Mouse (Mus musculus) adrenal gland, postnatal 36 days (tissue): ENCODE measurements at regions not wholly inside any gene's neighbourhood (a gene's known extent, or its start where the extent isn't known, plus 50 kb on each side); places are given as distances from the start of the nearest gene placed in this dataset.
"Not testable (repeated sequence)": the region's sequence is repeated elsewhere in the genome, so short reads cannot be mapped to it uniquely, and the experiment has no call there.

Experiments
- DNase-seq, 2 experiments: peaks; one replicate each; pipeline ENCODE4 v3.0.0; 2021; ENCODE audit warnings: mixed read lengths in 1 of 2

DNA sequence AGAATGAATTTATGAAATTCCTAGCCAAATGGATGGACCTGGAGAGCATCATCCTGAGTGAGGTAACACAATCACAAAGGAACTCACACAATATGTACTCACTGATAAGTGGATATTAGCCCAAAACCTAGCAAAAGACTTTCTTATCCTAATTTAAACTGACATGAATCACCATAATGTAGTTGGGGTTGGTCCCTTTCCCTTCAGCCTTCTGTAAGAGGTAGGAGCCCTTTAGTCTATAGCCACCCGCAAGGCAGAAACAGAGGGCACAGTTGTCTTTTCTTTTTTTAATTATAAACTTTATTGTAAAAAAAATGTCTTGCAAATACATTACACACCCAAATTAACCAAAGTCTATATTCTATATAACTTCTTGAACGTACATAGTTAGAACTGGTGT is 81.3 kb downstream of the Ogfrl1 start:
- not testable (repeated sequence) for DNase-seq

GRCm38 (mm10) chr1:23314863-23315262 is 82.7 kb downstream of the Ogfrl1 start:
- DNase-seq, result not testable (repeated sequence)

DNA sequence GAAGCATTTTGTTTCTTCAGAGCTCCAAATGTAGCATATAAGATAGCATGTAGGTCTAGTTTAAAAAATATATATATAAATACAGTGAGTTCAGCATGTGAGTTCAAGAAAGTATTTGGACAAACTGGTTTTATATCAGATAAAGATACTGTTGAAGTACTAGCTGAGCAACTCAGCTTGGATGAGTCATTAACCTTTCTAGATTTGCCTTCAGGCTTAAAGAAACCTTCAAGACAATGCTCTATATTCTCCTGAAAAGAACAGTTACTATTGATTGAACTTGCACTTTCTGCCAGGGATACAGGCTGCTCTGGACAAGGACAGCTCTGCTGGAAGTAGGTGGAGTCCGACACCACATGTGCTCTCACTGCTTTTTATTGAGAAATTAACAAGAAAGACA is 104.9 kb downstream of the Ogfrl1 start:
- no peak for DNase-seq

- DNase-seq, result peak; percentile 62 to 64
Observed at GRCm38 (mm10) chr1:23286741-23287140, 110.8 kb downstream of the Ogfrl1 start.

DNA sequence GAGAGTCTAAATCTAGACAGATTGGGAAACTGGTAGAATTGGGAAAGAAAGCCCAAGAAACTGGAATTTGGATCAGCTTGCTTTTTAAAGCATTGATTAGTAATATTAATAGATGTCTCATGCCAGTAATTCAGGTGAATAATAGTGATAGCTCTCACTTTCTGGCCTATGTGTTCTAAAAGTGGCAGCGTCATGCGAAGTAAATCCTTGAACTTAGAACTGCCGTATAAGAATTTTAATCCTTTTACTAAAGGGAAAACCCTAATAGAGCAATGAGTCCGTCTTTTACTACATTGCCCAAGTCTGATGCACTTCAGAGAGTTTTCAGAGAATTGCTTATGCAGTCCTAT is 114.7 kb downstream of the Ogfrl1 start:
- no peak for DNase-seq

GRCm38 (mm10) chr1:23282215-23282869 is 115.2 kb downstream of the Ogfrl1 start:
- DNase-seq, result no peak

DNA sequence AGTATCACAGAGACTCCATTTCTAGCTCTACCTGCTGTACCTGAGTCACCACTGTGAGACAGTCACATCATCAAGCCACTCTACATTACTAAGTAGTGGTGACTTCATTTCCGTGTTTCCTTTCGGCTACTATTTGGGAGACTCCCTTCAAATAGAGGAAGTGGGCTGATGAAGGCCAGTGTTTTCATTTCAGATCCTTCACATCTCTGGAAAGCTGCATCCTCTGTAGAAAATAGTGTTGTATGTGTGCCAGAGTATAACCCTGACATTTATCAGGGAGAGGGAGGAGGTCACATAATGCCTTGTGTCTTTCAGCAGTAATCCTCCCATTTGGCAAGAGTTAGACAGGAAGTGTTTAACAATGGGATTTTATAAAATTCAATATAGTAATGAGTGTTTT is 117.7 kb downstream of the Ogfrl1 start:
- DNase-seq, result peak in 1 of 2 experiments; percentile 9

- no peak for DNase-seq
Observed at GRCm38 (mm10) chr1:23272077-23272476, 125.5 kb downstream of the Ogfrl1 start.

GRCm38 (mm10) chr1:23270910-23271822 is 126.4 kb downstream of the Ogfrl1 start:
- peak; percentile 15 to 45 for DNase-seq

- no peak for DNase-seq
Observed at GRCm38 (mm10) chr1:23268062-23268461, 129.5 kb downstream of the Ogfrl1 start.

GRCm38 (mm10) chr1:23265556-23266232 is 131.9 kb downstream of the Ogfrl1 start:
- no peak for DNase-seq

- no peak for DNase-seq
Observed at GRCm38 (mm10) chr1:23264251-23264650, 133.3 kb downstream of the Ogfrl1 start.

GRCm38 (mm10) chr1:23263798-23264197 is 133.8 kb downstream of the Ogfrl1 start:
- DNase-seq, result peak in 1 of 2 experiments; percentile 20

DNA sequence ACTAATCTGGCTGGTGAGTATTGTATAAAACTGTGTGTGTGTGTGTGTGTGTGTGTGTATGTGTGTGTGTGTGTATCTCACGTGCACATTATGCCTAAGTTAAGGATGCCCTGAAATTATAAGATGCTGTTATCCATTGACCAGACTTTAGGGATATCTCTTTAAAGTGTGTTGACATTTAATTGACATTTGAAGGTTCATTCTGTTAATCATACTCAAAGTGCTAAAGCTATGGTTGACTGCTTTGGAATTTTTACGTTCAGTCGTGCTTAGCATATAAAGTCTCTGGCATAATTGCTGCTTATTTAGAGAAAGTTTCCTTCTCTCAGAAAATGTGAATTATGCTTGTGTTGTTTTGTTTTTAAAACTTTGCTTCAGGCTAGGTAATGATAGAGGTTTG is 135.9 kb downstream of the Ogfrl1 start:
- DNase-seq, result no peak

GRCm38 (mm10) chr1:23257306-23257895 is 140.2 kb downstream of the Ogfrl1 start:
- no peak for DNase-seq

- DNase-seq, result peak; percentile 93 to 94
Observed at GRCm38 (mm10) chr1:23256630-23257001, 141.0 kb downstream of the Ogfrl1 start.

DNA sequence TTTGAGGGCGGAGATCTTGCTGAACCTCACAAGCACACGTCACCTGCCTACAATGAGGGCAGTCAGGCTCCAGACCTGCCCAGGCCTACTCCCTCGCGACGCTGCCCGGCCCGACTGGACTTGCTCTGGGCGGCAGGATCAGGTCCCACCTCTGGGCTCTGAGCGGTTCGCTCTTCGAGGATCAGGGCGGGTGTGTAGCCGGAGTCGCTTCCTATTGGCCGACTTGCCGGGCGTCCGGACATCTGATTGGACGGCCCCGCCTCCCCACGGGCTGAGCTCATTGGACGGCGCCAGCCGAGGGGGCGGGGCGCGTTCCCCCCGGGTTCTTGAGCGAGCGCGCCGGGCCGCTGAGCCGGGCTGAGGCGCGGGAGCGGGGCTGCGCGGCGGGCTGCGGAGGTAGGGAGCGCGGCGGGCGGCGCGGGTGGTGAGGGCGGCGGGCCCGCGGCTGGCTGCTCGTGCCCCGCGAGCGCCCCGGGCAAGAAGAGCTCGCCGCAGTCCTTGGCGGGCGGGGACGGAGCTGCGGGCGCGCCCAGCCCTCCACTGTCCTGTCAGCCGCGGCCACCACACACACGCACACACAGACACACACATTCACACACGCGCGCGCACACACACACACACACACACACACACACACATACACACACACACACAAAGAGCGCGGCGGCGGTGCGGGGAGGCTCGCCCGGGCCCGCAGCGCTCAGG is 141.5 kb downstream of the Ogfrl1 start:
- DNase-seq, result peak; percentile 96 to 99

- no peak for DNase-seq
Observed at GRCm38 (mm10) chr1:23254235-23254634, 143.3 kb downstream of the Ogfrl1 start.

- no peak for DNase-seq
Observed at GRCm38 (mm10) chr1:23231522-23231921, 129.5 kb upstream of the 4933415F23Rik start.

DNA sequence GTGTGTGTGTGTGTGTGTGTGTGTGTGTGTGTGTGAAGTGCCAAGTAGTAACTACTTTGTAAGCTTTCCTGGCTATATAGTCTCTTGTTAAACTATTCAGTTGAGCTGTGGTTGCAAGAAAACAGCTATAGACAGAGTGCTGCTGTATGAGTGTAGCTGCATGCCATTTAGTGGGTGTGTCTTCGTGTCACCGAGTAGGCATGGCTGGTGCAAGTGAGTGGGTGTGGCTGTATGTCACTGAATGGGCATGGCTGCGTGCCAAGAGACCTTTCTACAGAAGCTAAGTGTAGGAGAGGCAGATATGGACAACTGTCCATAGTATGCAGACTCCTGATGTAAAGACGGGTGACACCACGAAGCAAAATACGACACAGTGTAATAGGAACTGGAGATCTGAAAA is 126.4 kb upstream of the 4933415F23Rik start:
- no peak for DNase-seq

- DNase-seq, result no peak
Observed at GRCm38 (mm10) chr1:23214462-23215158, 112.6 kb upstream of the 4933415F23Rik start.
